Mouse (Mus musculus): ENCODE data around the gene Npy5r.

Gene Npy5r

DNA sequence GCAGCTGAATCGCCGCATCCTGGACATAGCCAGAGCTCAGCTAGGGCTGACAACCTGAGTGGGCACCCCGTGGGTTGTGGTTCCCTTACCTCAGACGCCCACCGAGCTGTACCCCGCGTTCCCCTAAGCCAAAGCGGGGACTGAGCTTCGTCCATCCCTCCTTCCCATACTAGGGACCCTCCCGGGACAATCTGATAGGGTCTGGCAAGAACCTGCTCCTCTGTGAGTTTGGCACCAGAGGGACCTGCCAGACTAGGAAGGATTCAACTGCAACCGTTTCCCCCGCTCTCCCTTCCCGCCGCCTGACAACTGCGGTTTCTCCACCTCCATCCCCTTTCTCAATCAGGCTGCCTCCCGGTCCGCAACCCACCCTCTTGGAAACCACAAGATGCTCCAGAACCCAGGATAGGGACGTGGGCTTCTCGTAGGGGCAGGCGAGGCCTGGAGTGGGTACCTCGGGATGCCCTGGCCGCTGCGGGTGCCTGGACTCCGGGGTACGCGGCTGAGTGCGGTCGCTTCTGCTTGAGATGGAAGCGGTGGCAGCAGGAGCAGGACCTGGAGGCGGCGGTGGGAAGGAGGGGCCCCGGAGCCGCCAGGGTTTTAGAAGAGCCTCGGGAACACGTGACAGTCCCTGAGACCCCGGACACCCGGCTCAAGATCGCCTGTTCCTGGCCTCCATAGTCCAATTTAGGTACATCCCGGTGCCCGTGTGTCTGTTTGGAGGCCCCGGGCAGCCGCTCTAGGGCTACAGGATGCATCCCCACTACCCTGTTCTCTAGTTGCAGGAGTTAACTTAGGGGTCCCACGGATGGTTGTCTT, at the start of gene Npy5r:
TSS of gene Npy5r (minus strand) at position 618 of the 819 bp plus-strand sequence.
- DNase-seq (ENCODE audit: low spot score in 2 of 2) = no peak

DNA sequence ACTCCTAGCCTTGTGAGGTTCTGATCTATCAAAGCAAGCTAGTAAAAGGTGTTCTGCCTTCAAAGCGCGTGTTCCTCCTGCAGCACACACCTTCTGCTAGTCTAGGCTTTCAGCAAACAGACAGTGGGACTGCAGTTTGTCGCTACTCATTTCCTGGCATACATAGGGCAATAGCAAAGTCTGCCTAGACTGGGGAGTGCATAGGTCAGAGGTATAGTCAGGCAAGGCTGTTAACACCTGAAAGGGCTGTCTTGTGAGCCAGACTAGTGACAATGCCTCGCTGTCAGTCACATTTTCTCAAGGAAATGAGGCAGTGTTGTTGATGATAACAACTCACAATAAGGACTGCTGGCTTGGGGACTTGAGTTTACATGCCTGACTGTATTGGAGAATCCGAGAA, 44.0 kb upstream of the Npy5r start:
- DNase-seq (ENCODE audit: low spot score in 2 of 2) = no peak

DNA sequence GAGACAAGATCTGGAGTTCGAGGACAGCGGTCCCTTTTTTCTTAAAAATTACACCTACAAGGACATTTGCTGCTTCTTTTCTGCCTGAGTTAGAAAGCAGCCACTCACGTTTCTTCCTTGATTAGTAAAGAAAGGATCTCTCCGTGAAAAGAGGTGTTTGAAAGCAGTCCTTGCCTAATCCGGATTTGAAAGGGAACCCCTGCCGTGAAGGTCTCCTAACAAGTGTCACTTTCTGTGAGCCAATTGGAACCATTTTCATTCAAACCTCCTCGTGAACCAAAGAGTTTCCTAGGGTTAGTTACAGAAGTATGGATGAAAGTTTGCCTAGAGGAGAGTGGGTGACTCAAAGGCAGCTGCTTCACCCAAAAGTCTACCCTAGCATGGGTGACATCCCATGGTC, 41.5 kb upstream of the Npy5r start:
- no peak for DNase-seq (ENCODE audit: low spot score in 2 of 2)

DNA sequence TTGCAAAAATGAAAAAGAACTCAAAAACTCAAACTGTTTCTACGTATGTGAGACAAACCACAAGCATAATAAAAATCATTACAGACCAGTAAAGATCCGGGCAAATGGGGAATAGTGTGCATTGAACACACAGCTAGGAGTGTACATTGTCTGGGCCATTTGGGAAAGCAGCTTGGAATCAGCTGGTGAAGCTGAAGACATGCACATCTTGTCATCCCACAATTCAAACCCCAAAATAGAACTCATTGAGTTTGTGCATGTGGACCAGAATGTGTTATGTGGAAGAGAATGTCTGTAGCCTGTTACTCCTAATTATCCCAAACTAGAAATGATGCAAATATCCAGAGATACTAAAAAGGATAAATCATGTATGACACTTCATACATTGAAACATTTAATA, 34.9 kb upstream of the Npy5r start:
- no peak for DNase-seq (ENCODE audit: low spot score in 2 of 2)

DNA sequence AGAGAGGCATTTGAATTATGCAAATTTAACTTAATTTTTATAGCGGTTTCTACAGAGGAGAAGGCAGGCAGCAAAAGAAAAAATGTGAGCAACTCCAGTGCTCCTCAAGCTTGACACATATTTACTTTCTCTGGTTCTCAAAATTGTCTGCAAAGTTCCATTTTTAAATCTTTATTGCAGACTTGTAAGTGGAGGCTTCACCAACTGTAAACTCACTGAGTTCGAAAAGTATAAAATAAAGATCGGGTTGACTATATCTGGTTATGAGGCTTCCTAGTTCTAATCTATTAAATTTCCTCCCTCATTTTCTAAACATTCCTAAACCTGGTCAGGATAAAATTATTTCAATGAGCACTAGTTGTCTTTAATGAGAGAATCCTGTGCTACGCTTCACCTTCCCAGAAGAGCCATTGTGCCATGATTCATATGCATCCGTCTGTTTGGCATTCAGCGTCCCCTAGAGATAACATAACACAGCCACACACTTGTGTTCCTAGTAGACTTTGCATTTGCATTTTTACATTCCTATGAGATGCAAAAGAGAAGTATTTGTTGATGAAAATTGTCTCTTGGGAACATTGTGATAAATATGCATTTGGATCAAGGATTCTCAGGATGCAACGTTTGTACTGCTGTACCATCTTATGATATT, 26.5 kb upstream of the Npy5r start:
- no peak for DNase-seq (ENCODE audit: low spot score in 2 of 2)

DNA sequence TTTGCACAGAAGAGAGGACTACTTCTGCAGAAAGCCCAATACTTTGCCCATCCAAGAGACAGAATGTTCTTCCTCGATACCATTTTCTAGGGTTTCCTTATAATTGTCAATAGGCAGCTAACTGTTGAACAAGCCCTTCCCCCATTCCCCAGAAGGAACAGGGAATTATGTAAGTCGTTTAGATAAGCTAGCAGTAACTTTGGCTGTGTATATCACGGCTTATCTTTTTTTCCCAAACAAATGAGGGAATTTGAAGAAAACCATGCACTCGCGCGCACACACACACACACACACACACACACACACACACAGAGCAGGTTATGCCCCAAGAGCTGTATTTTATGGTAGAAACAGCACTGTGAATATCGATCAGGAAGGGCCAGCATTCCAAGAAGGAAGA, 10.9 kb upstream of the Npy5r start:
- no peak for DNase-seq (ENCODE audit: low spot score in 2 of 2)

DNA sequence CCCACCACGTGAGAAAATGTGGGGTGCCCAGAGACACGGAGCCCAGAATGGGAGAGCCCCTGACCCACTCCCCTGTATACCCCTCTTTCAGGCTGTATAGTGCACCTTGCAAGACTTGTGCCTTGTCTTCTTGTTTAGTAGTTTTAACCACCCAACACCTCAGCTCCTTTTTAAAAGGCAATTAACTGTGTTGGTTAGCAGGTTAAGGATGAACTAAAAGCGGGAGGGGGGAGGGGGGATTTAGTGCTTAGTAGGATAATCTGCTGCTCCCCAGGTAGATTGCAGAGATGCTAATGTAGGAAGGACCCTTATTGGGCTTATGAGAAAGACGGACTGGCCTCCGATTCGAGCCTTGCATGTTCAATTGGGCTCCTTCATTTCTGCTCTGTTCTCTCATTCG, 10.1 kb upstream of the Npy5r start:
- DNase-seq (ENCODE audit: low spot score in 2 of 2) = no peak

DNA sequence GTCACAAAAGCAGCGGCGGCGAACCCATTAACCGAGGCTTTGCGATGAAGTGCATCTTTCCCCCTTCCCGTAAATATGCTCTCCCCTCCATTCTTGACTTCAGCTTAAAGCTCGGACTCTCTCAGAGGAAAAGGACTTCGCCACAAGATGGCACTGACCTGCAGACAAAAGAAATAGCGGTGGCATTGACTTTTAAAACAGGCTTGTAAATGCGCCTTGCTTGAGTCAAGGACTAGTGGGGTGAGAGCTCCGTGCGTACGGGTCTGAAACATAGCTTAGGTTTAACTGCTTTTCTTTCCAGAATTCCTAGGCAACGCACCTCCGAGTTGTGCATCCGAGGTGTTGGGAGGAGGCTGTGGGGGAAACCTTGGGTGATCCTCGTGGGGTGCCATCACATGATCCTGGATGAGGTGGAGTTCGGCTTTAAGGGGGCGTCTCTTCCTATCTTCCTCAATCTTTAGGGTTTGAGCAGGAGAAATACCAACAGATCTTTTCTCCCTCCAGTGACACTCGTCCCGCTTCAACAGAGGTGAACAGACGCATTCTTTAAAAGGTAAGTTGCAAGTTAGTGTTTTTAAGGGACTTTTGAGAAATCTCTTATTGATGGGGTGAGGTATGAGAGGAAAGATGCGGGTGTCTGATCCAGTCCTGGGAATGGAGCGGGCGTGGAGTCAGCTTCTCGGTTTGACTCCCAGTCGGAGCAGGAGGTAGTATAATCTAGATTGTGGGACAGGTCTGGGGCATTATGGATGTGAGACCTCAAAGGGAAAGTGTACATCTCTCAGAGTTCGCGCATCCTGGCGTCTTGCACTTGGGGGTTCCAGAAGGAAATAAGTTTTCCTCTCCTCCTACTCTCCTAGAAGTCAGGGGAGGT, 9.3 kb upstream of the Npy5r start, which contains the start of gene Npy1r:
TSS of gene Npy1r (plus strand) at position 223 of the 874 bp plus-strand sequence.
- no peak for DNase-seq (ENCODE audit: low spot score in 2 of 2)

DNA sequence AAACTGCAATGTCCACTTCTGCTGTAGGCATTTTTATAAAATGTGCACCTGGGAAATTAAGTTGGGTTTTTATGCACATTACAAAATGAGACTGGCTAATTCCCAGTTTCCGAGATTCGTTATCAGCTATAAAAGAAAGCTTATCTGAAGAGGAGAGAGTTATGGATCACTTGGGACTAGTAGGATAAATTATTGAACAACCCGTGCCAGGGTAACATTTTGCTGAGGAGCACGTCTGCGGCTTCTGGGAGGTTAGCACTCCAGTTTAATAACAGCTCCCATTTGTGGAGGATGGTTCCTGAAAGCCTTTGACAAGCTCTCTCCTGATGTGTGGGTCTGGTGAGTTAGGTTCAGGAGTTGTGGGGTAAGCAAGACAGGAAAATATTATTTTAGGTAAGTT, 2.5 kb upstream of the Npy5r start:
- no peak for DNase-seq (ENCODE audit: low spot score in 2 of 2)

DNA sequence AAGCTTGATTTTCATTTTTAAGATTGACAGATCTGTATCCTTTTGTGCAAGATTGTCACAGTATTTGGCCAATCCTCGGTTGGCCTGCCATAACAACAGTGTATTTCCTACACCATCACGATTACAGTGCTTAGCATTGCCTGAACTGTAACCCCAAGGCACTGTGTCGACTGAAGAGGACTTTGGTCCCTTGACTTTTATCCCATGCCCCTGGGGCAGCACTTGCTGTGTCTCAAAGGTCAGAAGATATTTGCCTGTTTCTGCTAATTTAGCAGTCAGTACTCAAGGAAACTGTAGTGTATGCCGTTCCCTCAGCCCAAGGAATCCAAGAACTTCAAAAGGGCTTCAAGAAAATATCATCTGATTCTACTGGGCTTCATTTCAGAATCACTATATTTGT, 871 bp upstream of the Npy5r start:
- DNase-seq (ENCODE audit: low spot score in 2 of 2) = no peak

DNA sequence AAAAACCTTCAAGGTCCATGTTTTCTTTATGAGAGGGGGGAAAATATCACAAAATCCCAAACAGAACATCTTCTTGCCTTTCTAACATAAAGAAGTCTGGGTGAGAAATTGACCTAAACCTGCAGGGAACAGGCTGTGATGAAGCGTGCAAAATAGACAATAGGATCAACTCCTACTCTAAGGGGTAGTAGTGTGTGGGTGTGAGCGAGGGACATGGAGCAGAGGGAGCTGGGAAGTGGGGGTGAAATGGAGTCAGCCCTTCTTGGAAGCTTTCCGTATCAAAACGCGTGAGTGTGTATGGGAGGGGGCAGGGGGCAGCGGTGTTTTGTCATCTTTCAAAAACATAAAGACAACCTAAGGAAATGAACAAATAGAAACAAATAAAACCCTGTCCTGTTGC, 467 bp upstream of the Npy5r start:
- no peak for DNase-seq (ENCODE audit: low spot score in 2 of 2)

DNA sequence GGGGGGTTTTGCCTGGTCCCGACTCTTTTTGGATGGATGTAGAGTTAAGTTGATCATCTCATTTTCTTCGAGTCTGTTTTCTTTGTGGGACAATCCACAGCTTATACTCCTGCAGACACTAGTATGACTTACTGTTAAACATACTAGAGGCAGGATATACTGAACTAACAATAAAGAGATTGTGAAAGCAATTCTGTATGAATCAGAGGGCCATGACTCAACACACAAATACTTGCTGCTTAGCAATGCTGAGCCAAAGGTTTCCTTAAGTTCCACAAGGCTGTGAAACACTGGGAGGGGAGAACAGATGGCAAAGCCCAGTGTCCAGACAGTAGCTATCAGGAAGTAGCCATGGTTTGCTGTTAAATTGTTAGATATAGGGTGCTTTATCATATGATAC, 6.7 kb downstream of the Npy5r start:
- no peak for DNase-seq (ENCODE audit: low spot score in 2 of 2)

DNA sequence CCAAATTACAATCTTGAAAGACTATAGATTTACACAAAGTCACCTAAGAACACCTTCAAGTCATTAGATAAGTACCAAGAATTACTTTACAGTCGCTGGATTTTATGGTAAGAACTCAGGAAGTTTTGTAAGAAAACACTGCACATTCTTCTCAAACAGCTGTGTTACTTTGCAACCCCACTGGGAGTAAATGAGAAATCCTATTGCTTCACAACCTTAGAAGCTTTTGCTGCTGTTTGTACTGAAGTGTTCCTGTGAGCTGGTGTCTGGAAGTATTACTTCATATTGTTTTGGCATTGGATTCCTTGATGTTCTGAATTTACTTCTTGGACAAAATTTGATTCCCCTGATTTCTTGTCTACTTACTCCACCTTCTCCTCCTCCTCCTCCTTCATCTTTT, 57.2 kb downstream of the Npy5r start:
- DNase-seq (ENCODE audit: low spot score in 2 of 2) = no peak
